Mouse (Mus musculus): ENCODE measurements around the gene Top2a. TPM values are rescaled to one million over a fixed set of nuclear protein-coding genes. Genes with fewer than 3 reads are reported as not detected.

Top2a gene
- polyA plus RNA-seq, 1 experiment from 2014 or later: 476 TPM

GRCm38 (mm10) chr11:98953835-98954320, 70.1 kb downstream of the Top2a start:
- peaks cover 21% of the 10 kb centered on the region for H3K4me1 ChIP-seq (replicated peaks; ENCODE audit: control insufficient read depth, insufficient read depth, low read length)
- WGBS: 36% methylated on average over 13 of the region's 13 CpGs
- H3K27ac ChIP-seq (ENCODE audit: low read depth, low read length): 0 out of 2 replicates have a peak overlapping the region, but pooled peaks have one; percentile 18
- no peak overlapping the region for H3K4me3 ChIP-seq (ENCODE audit: low read depth, low read length)
- ATAC-seq (replicated peaks; ENCODE audit: low FRiP score) (no peak), DNase-seq (ENCODE audit: low spot score) (no peak)
- no peaks in the 10 kb centered on the region for H3K27me3 ChIP-seq (ENCODE audit: control insufficient read depth, insufficient read depth, low read length)
- H3K9ac ChIP-seq (ENCODE audit: low read length): no peak overlapping the region
- no peaks in the 10 kb centered on the region for H3K36me3 ChIP-seq (ENCODE audit: control insufficient read depth, insufficient read depth, low read length)
- H3K4me2 ChIP-seq (ENCODE audit: low read depth, low read length, severe bottlenecking): peak overlapping the region; percentile 38; the same call in 1 of the 2 replicates
- no peaks in the 10 kb centered on the region for H3K9me3 ChIP-seq (ENCODE audit: control insufficient read depth, low read length)

- no peak for ATAC-seq (replicated peaks; ENCODE audit: low FRiP score)
- no peak overlapping the region for H3K4me3 ChIP-seq (ENCODE audit: low read depth, low read length)
- WGBS: 20% methylated on average over 2 of the region's 2 CpGs
These were observed 70.6 kb downstream of the Top2a start for GRCm38 (mm10) chr11:98953361-98953760.

GRCm38 (mm10) chr11:98952736-98953135, 71.3 kb downstream of the Top2a start:
- H3K4me2 ChIP-seq (ENCODE audit: low read depth, low read length, severe bottlenecking): no peak overlapping the region
- no peak overlapping the region for H3K9ac ChIP-seq (ENCODE audit: low read length)
- 75% methylated on average over 2 of the region's 2 CpGs for WGBS
- no peak for DNase-seq (ENCODE audit: low spot score)
- ATAC-seq (replicated peaks; ENCODE audit: low FRiP score): no peak
- H3K9me3 ChIP-seq (ENCODE audit: control insufficient read depth, low read length): no peaks in the 10 kb centered on the region
- no peaks in the 10 kb centered on the region for H3K27me3 ChIP-seq (ENCODE audit: control insufficient read depth, insufficient read depth, low read length)
- no peak overlapping the region for H3K27ac ChIP-seq (ENCODE audit: low read depth, low read length)
- no peaks in the 10 kb centered on the region for H3K36me3 ChIP-seq (ENCODE audit: control insufficient read depth, insufficient read depth, low read length)
- peaks cover 20% of the 10 kb centered on the region for H3K4me1 ChIP-seq (replicated peaks; ENCODE audit: control insufficient read depth, insufficient read depth, low read length)
- no peak overlapping the region for H3K4me3 ChIP-seq (ENCODE audit: low read depth, low read length)

More at GRCm38 (mm10) chr11:98953361-98953760, 70.6 kb downstream of the Top2a start:
- Histone ChIP-seq H3K36me3 (ENCODE audit: control insufficient read depth, insufficient read depth, low read length) (no peaks in the 10 kb centered on the region), H3K9ac (ENCODE audit: low read length) (no peak overlapping the region), H3K27ac (ENCODE audit: low read depth, low read length) (no peak overlapping the region), H3K4me2 (ENCODE audit: low read depth, low read length, severe bottlenecking) (no peak overlapping the region), H3K27me3 (ENCODE audit: control insufficient read depth, insufficient read depth, low read length) (no peaks in the 10 kb centered on the region), H3K9me3 (ENCODE audit: control insufficient read depth, low read length) (no peaks in the 10 kb centered on the region), H3K4me1 (replicated peaks; ENCODE audit: control insufficient read depth, insufficient read depth, low read length) (peaks cover 20% of the 10 kb centered on the region)
- DNase-seq (ENCODE audit: low spot score): no peak

- Histone ChIP-seq H3K4me1 (replicated peaks; ENCODE audit: control insufficient read depth, insufficient read depth, low read length) (peaks cover 20% of the 10 kb centered on the region), H3K9ac (ENCODE audit: low read length) (no peak overlapping the region), H3K27me3 (ENCODE audit: control insufficient read depth, insufficient read depth, low read length) (no peaks in the 10 kb centered on the region), H3K4me2 (ENCODE audit: low read depth, low read length, severe bottlenecking) (no peak overlapping the region), H3K4me3 (ENCODE audit: low read depth, low read length) (no peak overlapping the region), H3K9me3 (ENCODE audit: control insufficient read depth, low read length) (no peaks in the 10 kb centered on the region), H3K36me3 (ENCODE audit: control insufficient read depth, insufficient read depth, low read length) (no peaks in the 10 kb centered on the region), H3K27ac (ENCODE audit: low read depth, low read length) (no peak overlapping the region)
- WGBS: 92% methylated on average over 1 of the region's 1 CpGs
- no peak for DNase-seq (ENCODE audit: low spot score)
- ATAC-seq (replicated peaks; ENCODE audit: low FRiP score): no peak
These were observed 71.9 kb downstream of the Top2a start for GRCm38 (mm10) chr11:98952111-98952510.

DNA sequence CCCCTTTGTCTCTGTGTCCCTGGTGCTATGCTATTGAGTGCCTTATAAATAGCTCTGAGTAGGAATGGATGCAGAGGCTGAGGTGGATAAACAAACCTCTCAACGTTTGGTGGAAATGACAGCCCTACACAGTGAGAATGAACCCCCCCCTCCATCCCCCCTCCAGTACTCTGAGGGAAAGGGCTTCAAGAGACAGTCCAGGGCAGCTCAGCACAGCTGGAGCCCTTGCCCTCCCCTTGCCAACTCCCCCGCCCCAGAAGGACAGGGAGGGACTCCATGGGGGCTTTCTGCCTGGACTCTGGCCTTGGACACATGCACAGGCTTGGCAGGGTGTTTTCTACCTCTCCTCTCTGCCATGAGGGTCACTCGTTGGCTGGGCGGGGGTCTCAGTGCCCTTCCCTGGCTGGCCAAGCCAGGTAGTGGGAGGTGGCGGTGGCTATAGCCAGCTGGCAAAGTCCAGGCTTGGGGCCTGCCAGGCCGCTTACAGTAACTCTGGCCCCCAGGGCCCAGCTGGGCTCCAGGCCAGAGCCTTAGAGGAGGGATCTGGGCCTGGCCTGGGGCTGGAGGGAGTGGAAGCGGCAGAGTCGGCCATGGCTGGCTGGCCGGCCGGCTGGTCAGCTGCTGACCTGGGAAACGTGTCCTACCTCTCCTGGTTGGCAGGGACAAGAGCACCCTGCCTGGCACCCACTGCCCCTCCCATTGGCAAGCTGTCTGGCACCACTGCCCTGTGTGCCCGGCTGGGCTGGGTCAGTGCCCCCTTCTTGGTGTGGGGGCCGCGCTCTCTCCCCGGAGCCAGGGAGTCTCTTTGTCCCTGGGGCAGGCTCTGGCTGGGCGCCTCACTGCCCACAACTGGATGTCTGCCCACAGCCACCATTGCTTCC, 72.7 kb downstream of the Top2a start:
- WGBS: 72% methylated on average over 15 of the region's 16 CpGs
- Histone ChIP-seq H3K36me3 (ENCODE audit: control insufficient read depth, insufficient read depth, low read length) (no peaks in the 10 kb centered on the region), H3K4me2 (ENCODE audit: low read depth, low read length, severe bottlenecking) (no peak overlapping the region), H3K27ac (ENCODE audit: low read depth, low read length) (no peak overlapping the region), H3K27me3 (ENCODE audit: control insufficient read depth, insufficient read depth, low read length) (no peaks in the 10 kb centered on the region), H3K4me3 (ENCODE audit: low read depth, low read length) (no peak overlapping the region), H3K4me1 (replicated peaks; ENCODE audit: control insufficient read depth, insufficient read depth, low read length) (peaks cover 20% of the 10 kb centered on the region), H3K9me3 (ENCODE audit: control insufficient read depth, low read length) (no peaks in the 10 kb centered on the region), H3K9ac (ENCODE audit: low read length) (no peak overlapping the region)
- ATAC-seq (replicated peaks; ENCODE audit: low FRiP score) (no peak), DNase-seq (ENCODE audit: low spot score) (no peak)

GRCm38 (mm10) chr11:98950484-98950883, 73.5 kb downstream of the Top2a start:
- H3K27me3 ChIP-seq (ENCODE audit: control insufficient read depth, insufficient read depth, low read length): no peaks in the 10 kb centered on the region
- H3K9ac ChIP-seq (ENCODE audit: low read length): no peak overlapping the region
- no peak for DNase-seq (ENCODE audit: low spot score)
- H3K27ac ChIP-seq (ENCODE audit: low read depth, low read length): no peak overlapping the region
- no peaks in the 10 kb centered on the region for H3K9me3 ChIP-seq (ENCODE audit: control insufficient read depth, low read length)
- H3K4me3 ChIP-seq (ENCODE audit: low read depth, low read length): no peak overlapping the region
- H3K36me3 ChIP-seq (ENCODE audit: control insufficient read depth, insufficient read depth, low read length): no peaks in the 10 kb centered on the region
- no peak overlapping the region for H3K4me2 ChIP-seq (ENCODE audit: low read depth, low read length, severe bottlenecking)
- 85% methylated on average over 9 of the region's 9 CpGs for WGBS
- no peak for ATAC-seq (replicated peaks; ENCODE audit: low FRiP score)
- H3K4me1 ChIP-seq (replicated peaks; ENCODE audit: control insufficient read depth, insufficient read depth, low read length): peaks cover 16% of the 10 kb centered on the region

GRCm38 (mm10) chr11:98949958-98950460, 74.0 kb downstream of the Top2a start:
- Histone ChIP-seq H3K4me2 (ENCODE audit: low read depth, low read length, severe bottlenecking) (no peak overlapping the region), H3K9ac (ENCODE audit: low read length) (no peak overlapping the region)
- WGBS: 82% methylated on average over 7 of the region's 7 CpGs

GRCm38 (mm10) chr11:98949242-98949957, 74.6 kb downstream of the Top2a start:
- Histone ChIP-seq H3K4me1 (replicated peaks; ENCODE audit: control insufficient read depth, insufficient read depth, low read length) (peaks cover 12% of the 10 kb centered on the region), H3K4me3 (ENCODE audit: low read depth, low read length) (no peak overlapping the region), H3K9me3 (ENCODE audit: control insufficient read depth, low read length) (no peaks in the 10 kb centered on the region), H3K27ac (ENCODE audit: low read depth, low read length) (no peak overlapping the region), H3K27me3 (ENCODE audit: control insufficient read depth, insufficient read depth, low read length) (no peaks in the 10 kb centered on the region), H3K9ac (ENCODE audit: low read length) (no peak overlapping the region), H3K4me2 (ENCODE audit: low read depth, low read length, severe bottlenecking) (no peak overlapping the region), H3K36me3 (ENCODE audit: control insufficient read depth, insufficient read depth, low read length) (no peaks in the 10 kb centered on the region)
- DNase-seq (ENCODE audit: low spot score) (no peak), ATAC-seq (replicated peaks; ENCODE audit: low FRiP score) (no peak)
- WGBS: 66% methylated on average over 12 of the region's 12 CpGs

More at GRCm38 (mm10) chr11:98949958-98950460, 74.0 kb downstream of the Top2a start:
- Histone ChIP-seq H3K4me3 (ENCODE audit: low read depth, low read length) (no peak overlapping the region), H3K27me3 (ENCODE audit: control insufficient read depth, insufficient read depth, low read length) (no peaks in the 10 kb centered on the region), H3K9me3 (ENCODE audit: control insufficient read depth, low read length) (no peaks in the 10 kb centered on the region), H3K27ac (ENCODE audit: low read depth, low read length) (no peak overlapping the region), H3K4me1 (replicated peaks; ENCODE audit: control insufficient read depth, insufficient read depth, low read length) (peaks cover 14% of the 10 kb centered on the region), H3K36me3 (ENCODE audit: control insufficient read depth, insufficient read depth, low read length) (no peaks in the 10 kb centered on the region)
- no peak for DNase-seq (ENCODE audit: low spot score)
- no peak for ATAC-seq (replicated peaks; ENCODE audit: low FRiP score)
